Mouse (Mus musculus): ENCODE results near the gene Olfr384. TPM values are rescaled to one million over a fixed set of nuclear protein-coding genes. Genes with fewer than 3 reads are reported as not detected.
"Not testable (repeated sequence)": the region's sequence is repeated elsewhere in the genome, so short reads cannot be mapped to it uniquely, and the experiment has no call there.

Olfr384 gene
- not detected for total RNA-seq (2021)
- long read RNA-seq, experiment 1 = 0 reads
- long read RNA-seq, experiment 2 = 0 reads

DNA sequence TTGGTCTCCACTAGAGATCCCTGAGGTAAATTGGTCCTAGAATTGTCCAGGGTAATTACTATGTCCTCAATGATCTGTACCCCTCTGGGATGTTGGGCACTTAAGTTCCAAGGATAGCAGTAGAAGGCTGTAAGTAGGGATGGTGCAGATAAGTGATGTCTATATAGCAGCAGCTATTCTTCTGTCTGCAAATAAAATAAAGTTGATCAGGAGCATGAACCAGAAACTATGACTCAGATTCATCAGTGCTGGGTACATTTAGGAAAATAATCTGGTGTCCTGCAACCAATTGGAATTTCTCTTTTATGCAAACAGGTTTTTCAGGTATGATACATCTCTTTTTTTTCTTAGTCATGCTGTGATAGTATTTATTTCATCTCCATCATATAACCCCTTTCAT is at the start of gene Olfr384:
TSS of gene Olfr384 (plus strand) at position 301 of the 400 bp plus-strand sequence.
- no peak for DNase-seq

DNA sequence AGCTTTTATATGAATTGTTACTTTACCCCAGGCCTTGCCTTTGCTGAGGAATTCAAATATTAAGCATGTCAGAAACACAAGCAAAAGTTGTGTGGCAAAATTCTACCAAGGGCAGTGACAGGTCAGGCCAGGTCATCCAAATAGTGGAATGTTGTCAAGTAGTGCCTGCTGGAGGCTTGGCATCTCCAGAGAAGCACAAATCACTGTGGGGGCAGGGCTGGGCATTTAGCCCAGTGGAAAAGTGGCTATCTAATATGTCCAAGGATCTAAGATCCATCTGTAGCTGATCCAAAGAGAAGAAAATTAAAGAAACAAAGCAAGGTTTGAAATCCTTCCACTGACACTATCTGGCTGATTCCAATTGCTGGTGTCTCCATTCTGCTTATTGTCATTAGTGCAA is 18.5 kb upstream of the Olfr384 start:
- no peak for DNase-seq

DNA sequence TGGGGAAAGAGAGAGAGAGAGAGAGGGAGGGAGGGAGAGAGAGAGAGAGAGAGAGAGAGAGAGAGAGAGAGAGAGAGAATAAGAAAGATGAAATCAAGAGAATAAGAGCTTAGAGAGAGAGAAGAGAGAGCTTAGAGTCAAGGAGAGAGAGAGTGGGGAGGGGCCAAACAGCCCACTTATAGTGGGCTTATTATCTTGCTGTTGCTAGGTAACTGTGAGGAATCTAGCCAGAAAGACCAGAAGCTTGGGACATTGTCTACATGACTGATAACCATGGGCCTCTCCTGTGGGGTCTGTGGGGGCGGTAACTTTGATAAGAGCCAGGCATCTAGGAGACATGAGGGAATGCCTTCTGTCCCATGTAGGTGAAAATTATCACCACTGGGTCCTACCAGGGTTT is 15.2 kb upstream of the Olfr384 start:
- not testable (repeated sequence) for DNase-seq

DNA sequence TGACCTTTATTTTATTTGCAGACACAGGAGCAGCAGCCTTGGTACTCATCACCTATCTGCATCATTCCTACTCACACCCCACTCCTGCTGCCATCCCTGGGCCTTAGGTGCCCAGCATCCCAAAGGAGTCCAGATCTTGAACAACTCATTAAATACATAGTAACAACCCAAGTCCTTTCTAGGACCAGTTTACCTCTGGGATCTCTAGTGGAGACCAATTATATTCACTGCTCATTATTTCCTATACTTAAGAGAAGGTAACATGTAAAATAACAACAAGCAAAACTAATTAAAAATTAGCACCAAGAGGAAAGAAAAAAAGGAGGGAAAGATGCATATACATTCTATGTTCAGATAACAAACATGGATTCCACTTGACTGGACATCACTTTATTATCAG is 5.5 kb upstream of the Olfr384 start, which contains the start of gene Olfr385:
TSS of gene Olfr385 (minus strand) at position 101 of the 400 bp plus-strand sequence.
- no peak for DNase-seq

Other genes with a start within 250 kb of the Olfr384 start
- gene Olfr20, start 247.8 kb upstream of the Olfr384 start, total RNA-seq (2021) = not detected
- not detected for gene Olfr376, start 227.3 kb upstream of the Olfr384 start, total RNA-seq (2021)
- not detected for gene Olfr1, start 199.0 kb upstream of the Olfr384 start, total RNA-seq (2021)
- not detected for gene Olfr378, start 170.1 kb upstream of the Olfr384 start, total RNA-seq (2021)
- gene Olfr380, start 141.1 kb upstream of the Olfr384 start, total RNA-seq (2021) = not detected
- not detected for gene Olfr381, start 107.0 kb upstream of the Olfr384 start, total RNA-seq (2021)
- not detected for gene Olfr382, start 81.4 kb upstream of the Olfr384 start, total RNA-seq (2021)
- gene Olfr385, start 5.6 kb upstream of the Olfr384 start, total RNA-seq (2021) = not detected
- gene Zfp735, start 90.2 kb downstream of the Olfr384 start, total RNA-seq (2021) = not detected
- gene Olfr389, start 182.1 kb downstream of the Olfr384 start, total RNA-seq (2021) = not detected
- gene Olfr390, start 184.4 kb downstream of the Olfr384 start, total RNA-seq (2021) = not detected
- gene Olfr391-ps, start 204.5 kb downstream of the Olfr384 start, total RNA-seq (2021) = not detected
- not detected for gene Olfr392, start 218.5 kb downstream of the Olfr384 start, total RNA-seq (2021)